Mouse (Mus musculus) erythroblast, embryonic 14.5 days (primary cell): ENCODE data around the gene Atp11b.

Source experiments
- GATA1 ChIP-seq: IDR thresholded peaks from 2 replicates; pipeline ENCODE4 v1.6.1; 2012; ENCODE audit warnings: low read length, inconsistent platforms, mixed read lengths
- TAL1 ChIP-seq: IDR thresholded peaks from 3 replicates; pipeline ENCODE4 v1.6.1; 2012; ENCODE audit warnings: low read length, inconsistent platforms, mixed read lengths

- TF ChIP-seq GATA1 = no peak
- TF ChIP-seq TAL1 = no peak
Observed at GRCm38 (mm10) chr3:35899109-35899508, 145.2 kb downstream of the Atp11b start.
